Mouse (Mus musculus) adrenal gland, adult (tissue): ENCODE results near the gene Olfr1250.
"Not testable (repeated sequence)": the region's sequence is repeated elsewhere in the genome, so short reads cannot be mapped to it uniquely, and the experiment has no call there.

Experiments used
- DNase-seq, 2 experiments: peaks; one replicate each; pipeline ENCODE4 v3.0.0; 2022 to 2023; ENCODE audit warnings: low spot score in 1 of 2; ENCODE audit not compliant: inconsistent age in 2 of 2

Olfr1250 gene

GRCm38 (mm10) chr2:89661367-89661766 is at the start of gene Olfr1250:
Olfr1250 (minus strand) TSS chr2:89661467.
- DNase-seq: no peak

DNA sequence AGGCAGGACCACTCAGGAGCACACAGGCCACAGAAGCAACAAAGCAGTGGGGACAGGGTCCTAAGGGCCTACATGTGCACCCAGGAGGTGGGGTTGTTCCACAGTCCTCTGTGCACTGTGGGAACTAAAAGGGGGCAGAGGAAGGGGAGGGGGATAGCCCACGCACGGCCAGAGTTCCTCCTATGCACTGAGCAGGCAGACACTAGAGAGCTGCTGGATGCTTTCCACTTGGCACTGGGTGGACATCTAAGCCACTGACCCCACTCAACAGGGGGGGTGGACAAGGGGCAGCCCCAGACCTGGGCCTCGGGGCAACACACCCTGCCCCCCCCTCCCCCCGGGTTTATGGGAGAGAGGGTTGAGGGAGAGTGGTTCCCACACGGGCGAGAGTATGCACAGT is 30.7 kb upstream of the Olfr1250 start:
- no peak for DNase-seq

DNA sequence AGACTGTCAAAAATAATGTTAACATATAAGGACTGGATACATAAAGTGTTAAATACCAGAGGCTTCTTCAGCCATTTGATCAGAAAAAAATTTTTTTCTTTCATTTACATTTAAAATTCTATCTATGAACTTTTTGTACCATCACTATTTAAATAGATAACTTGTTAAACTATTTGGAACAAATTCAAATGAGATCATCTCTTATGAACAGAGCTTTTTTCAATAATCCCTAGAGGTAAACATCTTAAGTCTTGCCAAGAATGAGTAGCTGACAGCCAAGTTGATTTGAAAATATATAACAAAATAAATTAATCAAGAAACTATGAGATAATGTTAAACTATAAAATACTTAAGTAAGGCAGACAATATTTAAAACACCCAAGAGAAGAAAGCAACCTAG is 10.6 kb upstream of the Olfr1250 start, which contains the start of gene Olfr1251:
Gene Olfr1251 (minus strand): TSS at position 101 of the 400 bp plus-strand sequence.
- DNase-seq: no peak

DNA sequence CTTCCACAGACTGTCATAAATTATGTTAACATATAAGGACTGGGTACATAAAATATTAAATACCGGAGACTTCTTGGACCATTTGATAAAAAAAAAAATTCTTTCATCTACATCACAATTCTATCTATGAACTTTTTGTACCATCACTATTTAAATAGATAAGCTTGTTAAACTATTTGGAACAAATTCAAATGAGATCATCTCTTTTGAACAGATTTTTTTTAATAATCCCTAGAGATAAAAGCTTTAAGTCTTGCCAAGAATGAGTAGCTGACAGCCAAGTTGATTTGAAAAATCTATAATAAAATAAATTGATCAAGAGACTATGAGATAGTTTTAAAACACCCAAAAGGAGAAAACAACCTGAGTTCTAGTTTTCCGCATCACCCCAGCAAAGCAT is 26.4 kb downstream of the Olfr1250 start, which contains the start of gene Olfr1249:
Gene Olfr1249 (minus strand): TSS at position 101 of the 400 bp plus-strand sequence.
- DNase-seq: no peak

GRCm38 (mm10) chr2:89618145-89618544 is 43.1 kb downstream of the Olfr1250 start, which contains the start of gene Olfr1248:
Olfr1248 (minus strand) TSS chr2:89618245.
- not testable (repeated sequence) for DNase-seq

GRCm38 (mm10) chr2:89614030-89614429 is 47.2 kb downstream of the Olfr1250 start, which contains the start of gene Olfr1247:
Olfr1247 (minus strand) TSS chr2:89614130.
- DNase-seq: no peak
